Mouse (Mus musculus): Measurements from ENCODE around the gene Cttnbp2nl. TPM values are rescaled to one million over a fixed set of nuclear protein-coding genes. Genes with fewer than 3 reads are reported as not detected.

The Cttnbp2nl gene
- polyA plus RNA-seq, 1 experiment from 2014 or later: 62.6 TPM

GRCm38 (mm10) chr3:105061496-105061895 is 8.6 kb upstream of the Cttnbp2nl start:
- no peaks in the 10 kb centered on the region for H3K9me3 ChIP-seq (ENCODE audit: control insufficient read depth, low read length)
- H3K27ac ChIP-seq (ENCODE audit: low read length): no peak overlapping the region
- no peak overlapping the region for H3K4me3 ChIP-seq (replicated peaks; ENCODE audit: low read length)
- ATAC-seq: no peak
- no peak overlapping the region for H3K4me2 ChIP-seq (ENCODE audit: low read length)
- H3K36me3 ChIP-seq (ENCODE audit: control insufficient read depth, insufficient read depth): no peaks in the 10 kb centered on the region
- WGBS: 84% methylated on average over 3 of the region's 3 CpGs
- no peak overlapping the region for H3K9ac ChIP-seq (replicated peaks; ENCODE audit: low read depth, low read length)
- H3K4me1 ChIP-seq (replicated peaks; ENCODE audit: control insufficient read depth, insufficient read depth, low read length): peaks cover 3% of the 10 kb centered on the region
- H3K27me3 ChIP-seq (replicated peaks; ENCODE audit: control insufficient read depth, insufficient read depth, low read length): peaks cover 3% of the 10 kb centered on the region; the same call in 1 of the 2 replicates

GRCm38 (mm10) chr3:105060992-105061391 is 8.0 kb upstream of the Cttnbp2nl start:
- no peaks in the 10 kb centered on the region for H3K36me3 ChIP-seq (ENCODE audit: control insufficient read depth, insufficient read depth)
- ATAC-seq: no peak
- H3K9me3 ChIP-seq (ENCODE audit: control insufficient read depth, low read length): no peaks in the 10 kb centered on the region
- H3K9ac ChIP-seq (replicated peaks; ENCODE audit: low read depth, low read length): no peak overlapping the region
- H3K27me3 ChIP-seq (replicated peaks; ENCODE audit: control insufficient read depth, insufficient read depth, low read length): peaks cover 3% of the 10 kb centered on the region; the same call in 1 of the 2 replicates
- H3K4me2 ChIP-seq (ENCODE audit: low read length): no peak overlapping the region
- H3K27ac ChIP-seq (ENCODE audit: low read length): no peak overlapping the region
- 76% methylated on average over 6 of the region's 6 CpGs for WGBS
- H3K4me1 ChIP-seq (replicated peaks; ENCODE audit: control insufficient read depth, insufficient read depth, low read length): peaks cover 3% of the 10 kb centered on the region
- H3K4me3 ChIP-seq (replicated peaks; ENCODE audit: low read length): no peak overlapping the region

GRCm38 (mm10) chr3:105059911-105060310 is 7.0 kb upstream of the Cttnbp2nl start:
- Histone ChIP-seq H3K27ac (ENCODE audit: low read length) (no peak overlapping the region), H3K36me3 (ENCODE audit: control insufficient read depth, insufficient read depth) (no peaks in the 10 kb centered on the region), H3K4me1 (replicated peaks; ENCODE audit: control insufficient read depth, insufficient read depth, low read length) (peaks cover 3% of the 10 kb centered on the region), H3K27me3 (replicated peaks; ENCODE audit: control insufficient read depth, insufficient read depth, low read length) (peaks cover 3% of the 10 kb centered on the region; the same call in 1 of the 2 replicates), H3K4me3 (replicated peaks; ENCODE audit: low read length) (no peak overlapping the region), H3K9ac (replicated peaks; ENCODE audit: low read depth, low read length) (no peak overlapping the region), H3K9me3 (ENCODE audit: control insufficient read depth, low read length) (no peaks in the 10 kb centered on the region), H3K4me2 (ENCODE audit: low read length) (no peak overlapping the region)
- no peak for ATAC-seq
- WGBS: 71% methylated on average over 7 of the region's 7 CpGs

GRCm38 (mm10) chr3:105058627-105059513 is 5.9 kb upstream of the Cttnbp2nl start:
- Histone ChIP-seq H3K4me1 (replicated peaks; ENCODE audit: control insufficient read depth, insufficient read depth, low read length) (peaks cover 3% of the 10 kb centered on the region), H3K4me2 (ENCODE audit: low read length) (peak overlapping the region; percentile 54), H3K9me3 (ENCODE audit: control insufficient read depth, low read length) (no peaks in the 10 kb centered on the region), H3K27ac (ENCODE audit: low read length) (no peak overlapping the region), H3K27me3 (replicated peaks; ENCODE audit: control insufficient read depth, insufficient read depth, low read length) (peaks cover 3% of the 10 kb centered on the region; the same call in 1 of the 2 replicates), H3K4me3 (replicated peaks; ENCODE audit: low read length) (peak overlapping the region; percentile 32), H3K36me3 (ENCODE audit: control insufficient read depth, insufficient read depth) (no peaks in the 10 kb centered on the region), H3K9ac (replicated peaks; ENCODE audit: low read depth, low read length) (peak overlapping the region; percentile 50)
- peak; percentile 72 for ATAC-seq
- WGBS: 15% methylated on average over 25 of the region's 25 CpGs

- peaks cover 18% of the 10 kb centered on the region for H3K4me1 ChIP-seq (replicated peaks; ENCODE audit: control insufficient read depth, insufficient read depth, low read length)
- H3K4me2 ChIP-seq (ENCODE audit: low read length): no peak overlapping the region
- no peak overlapping the region for H3K9ac ChIP-seq (replicated peaks; ENCODE audit: low read depth, low read length)
- no peaks in the 10 kb centered on the region for H3K36me3 ChIP-seq (ENCODE audit: control insufficient read depth, insufficient read depth)
- no peak for ATAC-seq
- no peak overlapping the region for H3K27ac ChIP-seq (ENCODE audit: low read length)
- WGBS: 83% methylated on average over 4 of the region's 4 CpGs
- 0 out of 2 replicates have a peak, but pooled peaks cover 1% of the 10 kb centered on the region for H3K27me3 ChIP-seq (replicated peaks; ENCODE audit: control insufficient read depth, insufficient read depth, low read length)
- no peak overlapping the region for H3K4me3 ChIP-seq (replicated peaks; ENCODE audit: low read length)
- H3K9me3 ChIP-seq (ENCODE audit: control insufficient read depth, low read length): no peaks in the 10 kb centered on the region
Observed at GRCm38 (mm10) chr3:105055666-105056065, 2.7 kb upstream of the Cttnbp2nl start.

- H3K36me3 ChIP-seq (ENCODE audit: control insufficient read depth, insufficient read depth): no peaks in the 10 kb centered on the region
- no peak for ATAC-seq
- no peaks in the 10 kb centered on the region for H3K27me3 ChIP-seq (replicated peaks; ENCODE audit: control insufficient read depth, insufficient read depth, low read length)
- H3K9ac ChIP-seq (replicated peaks; ENCODE audit: low read depth, low read length): no peak overlapping the region; the same call in 1 of the 2 replicates
- no peak overlapping the region for H3K4me2 ChIP-seq (ENCODE audit: low read length)
- 51% methylated on average over 7 of the region's 7 CpGs for WGBS
- H3K4me1 ChIP-seq (replicated peaks; ENCODE audit: control insufficient read depth, insufficient read depth, low read length): peaks cover 22% of the 10 kb centered on the region
- H3K4me3 ChIP-seq (replicated peaks; ENCODE audit: low read length): no peak overlapping the region
- H3K9me3 ChIP-seq (ENCODE audit: control insufficient read depth, low read length): no peaks in the 10 kb centered on the region
- H3K27ac ChIP-seq (ENCODE audit: low read length): no peak overlapping the region; the same call in 1 of the 2 replicates
Observed at GRCm38 (mm10) chr3:105054952-105055351, 2.0 kb upstream of the Cttnbp2nl start.

GRCm38 (mm10) chr3:105053698-105054001 is 704 bp upstream of the Cttnbp2nl start:
- Histone ChIP-seq H3K4me3 (replicated peaks; ENCODE audit: low read length) (peak overlapping the region; percentile 63), H3K27me3 (replicated peaks; ENCODE audit: control insufficient read depth, insufficient read depth, low read length) (no peaks in the 10 kb centered on the region), H3K4me1 (replicated peaks; ENCODE audit: control insufficient read depth, insufficient read depth, low read length) (peaks cover 29% of the 10 kb centered on the region), H3K4me2 (ENCODE audit: low read length) (peak overlapping the region; percentile 78), H3K27ac (ENCODE audit: low read length) (peak overlapping the region; percentile 55; the same call in 1 of the 2 replicates), H3K36me3 (ENCODE audit: control insufficient read depth, insufficient read depth) (no peaks in the 10 kb centered on the region), H3K9ac (replicated peaks; ENCODE audit: low read depth, low read length) (peak overlapping the region; percentile 53), H3K9me3 (ENCODE audit: control insufficient read depth, low read length) (no peaks in the 10 kb centered on the region)
- 76% methylated on average over 4 of the region's 4 CpGs for WGBS
- ATAC-seq: no peak

GRCm38 (mm10) chr3:105052171-105052936 is 592 bp downstream of the Cttnbp2nl start:
- peaks cover 27% of the 10 kb centered on the region for H3K4me1 ChIP-seq (replicated peaks; ENCODE audit: control insufficient read depth, insufficient read depth, low read length)
- H3K27ac ChIP-seq (ENCODE audit: low read length): peak overlapping the region; percentile 89
- peak overlapping the region; percentile 83 for H3K9ac ChIP-seq (replicated peaks; ENCODE audit: low read depth, low read length)
- H3K9me3 ChIP-seq (ENCODE audit: control insufficient read depth, low read length): no peaks in the 10 kb centered on the region
- under 1% methylated on average over 34 of the region's 37 CpGs for WGBS
- peak overlapping the region; percentile 63 for H3K4me3 ChIP-seq (replicated peaks; ENCODE audit: low read length)
- H3K36me3 ChIP-seq (ENCODE audit: control insufficient read depth, insufficient read depth): no peaks in the 10 kb centered on the region
- H3K27me3 ChIP-seq (replicated peaks; ENCODE audit: control insufficient read depth, insufficient read depth, low read length): no peaks in the 10 kb centered on the region
- peak; percentile 62 for ATAC-seq
- peak overlapping the region; percentile 88 for H3K4me2 ChIP-seq (ENCODE audit: low read length)

- no peaks in the 10 kb centered on the region for H3K27me3 ChIP-seq (replicated peaks; ENCODE audit: control insufficient read depth, insufficient read depth, low read length)
- no peak overlapping the region for H3K27ac ChIP-seq (ENCODE audit: low read length)
- H3K9ac ChIP-seq (replicated peaks; ENCODE audit: low read depth, low read length): peak overlapping the region; percentile 83
- H3K4me2 ChIP-seq (ENCODE audit: low read length): peak overlapping the region; percentile 88
- 67% methylated on average over 2 of the region's 2 CpGs for WGBS
- H3K9me3 ChIP-seq (ENCODE audit: control insufficient read depth, low read length): no peaks in the 10 kb centered on the region
- H3K36me3 ChIP-seq (ENCODE audit: control insufficient read depth, insufficient read depth): no peaks in the 10 kb centered on the region
- H3K4me3 ChIP-seq (replicated peaks; ENCODE audit: low read length): peak overlapping the region; percentile 63
- H3K4me1 ChIP-seq (replicated peaks; ENCODE audit: control insufficient read depth, insufficient read depth, low read length): peaks cover 32% of the 10 kb centered on the region
- ATAC-seq: no peak
Observed at GRCm38 (mm10) chr3:105051103-105051502, 1.8 kb downstream of the Cttnbp2nl start.
